In the genomic region with DNA sequence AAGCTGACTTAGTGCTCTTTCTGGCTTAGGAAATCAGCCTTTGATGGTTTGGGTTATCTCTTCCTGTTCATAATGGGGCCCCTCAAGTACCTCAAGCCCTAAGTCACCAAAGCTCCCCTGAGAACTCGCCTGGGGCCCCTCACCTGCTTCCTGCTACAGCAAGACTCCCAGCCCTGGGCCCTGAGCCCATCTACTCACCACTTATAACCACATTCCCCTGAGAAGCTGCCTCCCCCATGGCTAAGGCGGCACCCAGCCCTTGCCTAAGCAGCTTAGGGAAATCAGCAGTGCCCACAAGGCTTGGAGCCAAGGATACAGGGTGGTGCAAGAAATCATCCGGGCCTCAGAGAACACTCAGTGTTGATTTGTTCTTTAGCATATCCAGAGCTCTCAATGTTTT, we compare ENCODE assay signal across 12 mouse cellular contexts.
DNase-seq lines count a peak whose midpoint lies in the region; ATAC-seq and TF ChIP-seq lines count a peak whose summit lies in the region.
"Had no signal": no experiment of that assay in that cellular context is flagged by ENCODE, and none has a peak within 500 bp of the region (broad histone marks: within the 10 kb centered on the region; RNA-seq: fewer than 3 reads in every experiment).

No protein-coding gene starts in this region.

- no peaks in the 10 kb centered on the region for H3K36me3 ChIP-seq in heart, embryonic 15.5 days
- H3K36me3 ChIP-seq in kidney, adult 2 months (ENCODE audit: control insufficient read depth, insufficient read depth, low read length) = no peaks in the 10 kb centered on the region
- H3K36me3 ChIP-seq in liver, embryonic 12.5 days = no peaks in the 10 kb centered on the region
- H3K36me3 ChIP-seq: forebrain, embryonic 15.5 days had no signal

- H3K9me3 ChIP-seq in heart, embryonic 15.5 days (replicated peaks) = no peaks in the 10 kb centered on the region
- H3K9me3 ChIP-seq in liver, embryonic 12.5 days (replicated peaks) = no peaks in the 10 kb centered on the region
- H3K9me3 ChIP-seq: forebrain, embryonic 15.5 days had no signal

- no peak for TF ChIP-seq POLR2A in kidney, adult 2 months (IDR thresholded peaks at IDR 0.05; ENCODE audit: low read depth, low read length)

- DNase-seq in heart, adult 8-10 months (ENCODE audit: low spot score) = no peak
- DNase-seq in brain, adult 2 months (ENCODE audit: low read depth, low spot score) = peak; percentile 78
- peak; percentile 11 for DNase-seq in lung, postnatal 14 days
- no peak for DNase-seq in kidney, adult 2 months
- no peak for DNase-seq in kidney, postnatal 4 days
- DNase-seq: cerebellum, adult 11 months; kidney, adult 9 months had no signal

- peak overlapping the region; percentile 48 for H3K27ac ChIP-seq in heart, embryonic 15.5 days
- H3K27ac ChIP-seq in kidney, adult 2 months (ENCODE audit: insufficient read depth, low read depth, low read length) = no peak overlapping the region
- H3K27ac ChIP-seq in liver, embryonic 12.5 days = no peak overlapping the region
- H3K27ac ChIP-seq: forebrain, embryonic 15.5 days had no signal

- WGBS in heart, embryonic 15.5 days = 27% methylated on average over 3 of the region's 3 CpGs
- WGBS in kidney, adult 2 months = 66% methylated on average over 3 of the region's 3 CpGs
- 20% methylated on average over 3 of the region's 3 CpGs for WGBS in liver, embryonic 12.5 days (ENCODE audit: insufficient replicate concordance)

- H3K4me1 ChIP-seq in heart, embryonic 15.5 days (replicated peaks) = peaks cover 74% of the 10 kb centered on the region
- H3K4me1 ChIP-seq in kidney, adult 2 months (ENCODE audit: control insufficient read depth, insufficient read depth, low read length) = no peaks in the 10 kb centered on the region
- H3K4me1 ChIP-seq in liver, embryonic 12.5 days = peaks cover 10% of the 10 kb centered on the region

- H3K27me3 ChIP-seq in heart, embryonic 15.5 days = no peaks in the 10 kb centered on the region
- H3K27me3 ChIP-seq in kidney, adult 2 months (replicated peaks; ENCODE audit: control insufficient read depth, insufficient read depth, low read length) = no peaks in the 10 kb centered on the region
- peaks cover 29% of the 10 kb centered on the region; the same call in 1 of the 2 replicates for H3K27me3 ChIP-seq in liver, embryonic 12.5 days (replicated peaks)
- H3K27me3 ChIP-seq: forebrain, embryonic 15.5 days had no signal

- TF ChIP-seq CTCF in kidney, adult 2 months (conservative IDR thresholded peaks at IDR 0.05; ENCODE audit: insufficient read depth, insufficient read length, low read depth, low read length) = no peak

- no peak overlapping the region for H3K9ac ChIP-seq in heart, embryonic 15.5 days
- no peak overlapping the region for H3K9ac ChIP-seq in liver, embryonic 12.5 days
- H3K9ac ChIP-seq: forebrain, embryonic 15.5 days had no signal

- no peak overlapping the region for H3K4me3 ChIP-seq in heart, embryonic 15.5 days
- no peak overlapping the region for H3K4me3 ChIP-seq in kidney, adult 2 months (ENCODE audit: insufficient read depth, low read depth, low read length)
- no peak overlapping the region for H3K4me3 ChIP-seq in liver, embryonic 12.5 days
- H3K4me3 ChIP-seq: forebrain, embryonic 15.5 days; myocyte had no signal

- no peak for ATAC-seq in heart, embryonic 15.5 days (replicated peaks; ENCODE audit: insufficient number of reproducible peaks, insufficient read depth, low FRiP score, low read depth)
- peak; percentile 26 for ATAC-seq in CD4-positive, CD25-positive, alpha-beta regulatory T cell, adult 4 months
- no peak for ATAC-seq in liver, embryonic 12.5 days
- ATAC-seq: forebrain, embryonic 15.5 days had no signal

- no peak overlapping the region for H3K4me2 ChIP-seq in heart, embryonic 15.5 days
- no peak overlapping the region for H3K4me2 ChIP-seq in liver, embryonic 12.5 days
- H3K4me2 ChIP-seq: forebrain, embryonic 15.5 days had no signal

Comparison
In these comparisons a context has a peak if more than half of its experiments do, and no peak if none do; other contexts are left out.
1. DNase-seq: peak in brain, adult 2 months (single experiment) and lung, postnatal 14 days (single experiment); none in heart, adult 8-10 months (single experiment), kidney, adult 2 months (single experiment) and kidney, postnatal 4 days (0 of 2).